Mouse (Mus musculus) activated CD4-positive, CD25-positive, alpha-beta regulatory T cell (primary cell): ENCODE data around the gene Phyhd1. TPM values are rescaled to one million over a fixed set of nuclear protein-coding genes. Genes with fewer than 3 reads are reported as not detected.

Source experiments
- polyA plus RNA-seq, 2 experiments: library from polyadenylated mRNA; unstranded; fragments of 100-300 nt; shearing (Covaris generic); gene quantifications; one replicate each; pipeline ENCODE4 v1.2.1; 2017

The Phyhd1 gene
- 1 to 10 TPM; 4.9 to 8.1 TPM for polyA plus RNA-seq

DNA sequence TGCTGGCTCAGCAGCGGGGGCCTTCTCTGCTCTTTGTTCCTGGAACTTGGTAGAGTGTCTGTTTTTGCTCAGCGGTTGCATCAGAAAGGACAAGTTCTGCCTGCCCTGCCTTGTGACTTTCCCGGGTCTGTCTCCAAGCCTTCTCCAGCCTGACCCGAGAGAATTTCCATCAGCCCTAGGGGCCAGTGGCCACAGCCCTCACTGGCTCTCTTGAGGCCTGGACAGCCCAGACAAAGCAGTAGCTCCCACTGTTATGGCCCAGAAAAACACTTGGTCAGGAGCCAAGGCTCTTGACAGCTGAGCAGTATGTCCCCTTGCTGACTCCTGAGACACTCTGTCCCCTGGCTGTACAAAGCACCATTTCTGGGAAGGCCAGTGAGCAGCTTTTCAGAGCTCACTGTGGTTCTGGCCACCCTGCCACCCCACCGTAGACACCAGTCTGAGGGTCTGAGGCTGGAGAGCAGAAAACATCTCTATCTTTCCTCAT lies at the start of gene Phyhd1:
Gene Phyhd1, plus strand, starts transcription at position 437 of the 487 bp plus-strand sequence.

DNA sequence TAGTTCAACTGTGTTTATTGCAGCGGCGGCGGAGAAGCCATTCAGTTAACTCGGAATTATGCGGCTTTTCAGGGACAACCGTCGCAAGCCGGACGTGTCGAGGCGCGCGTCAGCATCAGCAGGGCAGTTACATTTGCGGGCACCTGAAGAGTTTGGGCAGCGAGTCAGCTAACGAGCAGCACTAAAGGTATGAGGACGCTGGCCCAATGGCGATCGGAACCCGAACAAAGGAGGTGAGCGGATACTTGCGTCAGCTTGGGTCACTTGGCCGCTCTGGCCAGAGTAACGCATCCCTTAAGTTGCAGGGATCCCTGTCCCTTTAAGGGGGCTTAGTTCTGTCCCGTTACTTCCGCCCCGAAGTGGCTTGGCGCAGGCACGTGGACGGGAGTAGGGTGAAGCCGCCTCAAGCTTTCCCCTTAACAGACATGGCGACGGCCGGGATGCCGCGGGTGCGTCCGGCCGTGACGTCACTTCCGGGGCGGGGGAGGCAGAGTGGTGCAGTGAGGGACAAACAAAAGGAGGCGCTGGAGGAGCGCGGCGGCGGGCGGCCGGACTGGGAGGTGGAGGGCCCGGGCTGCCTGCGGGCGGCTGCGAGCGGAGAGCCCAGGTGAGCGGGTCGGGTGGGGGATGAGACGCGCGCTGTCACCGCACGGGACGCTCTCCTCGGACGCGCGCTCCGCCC lies 28.7 kb upstream of the Phyhd1 start, which contains the start of gene Lrrc8a:
Gene Lrrc8a, plus strand, starts transcription at position 517 of the 682 bp plus-strand sequence.

DNA sequence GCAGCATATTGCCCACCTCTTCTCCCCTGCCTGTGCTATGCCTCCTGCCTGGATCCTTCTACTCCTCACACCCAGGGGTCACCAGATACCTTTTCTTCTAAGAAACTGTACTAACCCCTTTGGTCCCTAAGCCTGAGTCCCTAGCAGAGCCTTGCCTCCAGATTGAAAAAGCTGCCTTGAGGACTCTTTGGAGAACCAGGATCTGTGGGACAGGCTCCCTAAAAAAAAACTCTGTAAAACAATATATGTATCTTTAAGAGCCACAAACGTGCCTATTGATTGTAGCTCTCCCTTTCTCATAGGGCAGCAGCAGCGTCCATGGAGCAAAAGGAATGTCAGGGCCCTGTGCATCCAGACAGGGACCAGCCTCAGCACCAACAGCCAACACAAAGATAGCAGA lies 25.7 kb upstream of the Phyhd1 start, which contains the start of gene Gm28035:
Gene Gm28035, plus strand, starts transcription at position 301 of the 400 bp plus-strand sequence.

DNA sequence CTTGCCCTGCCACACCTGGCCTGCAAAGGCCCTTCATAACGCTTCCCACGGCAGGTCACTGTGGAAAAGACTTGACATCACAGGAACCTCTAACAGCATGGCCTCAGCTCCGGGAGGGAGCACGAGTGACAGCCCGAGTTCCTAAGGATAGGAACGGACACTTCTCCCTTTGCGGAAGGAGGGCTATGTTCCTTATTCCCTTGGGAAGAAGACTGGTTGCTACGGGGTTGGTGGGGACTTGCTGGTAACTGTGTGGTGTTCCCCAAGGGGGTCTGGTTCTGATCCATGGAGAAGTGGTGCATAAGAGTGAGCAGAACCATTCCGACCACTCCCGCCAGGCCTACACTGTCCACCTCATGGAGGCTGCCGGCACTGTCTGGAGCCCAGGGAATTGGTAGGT lies 14.7 kb downstream of the Phyhd1 start, which contains the start of gene Gm28038:
Gene Gm28038, plus strand, starts transcription at position 301 of the 400 bp plus-strand sequence.

DNA sequence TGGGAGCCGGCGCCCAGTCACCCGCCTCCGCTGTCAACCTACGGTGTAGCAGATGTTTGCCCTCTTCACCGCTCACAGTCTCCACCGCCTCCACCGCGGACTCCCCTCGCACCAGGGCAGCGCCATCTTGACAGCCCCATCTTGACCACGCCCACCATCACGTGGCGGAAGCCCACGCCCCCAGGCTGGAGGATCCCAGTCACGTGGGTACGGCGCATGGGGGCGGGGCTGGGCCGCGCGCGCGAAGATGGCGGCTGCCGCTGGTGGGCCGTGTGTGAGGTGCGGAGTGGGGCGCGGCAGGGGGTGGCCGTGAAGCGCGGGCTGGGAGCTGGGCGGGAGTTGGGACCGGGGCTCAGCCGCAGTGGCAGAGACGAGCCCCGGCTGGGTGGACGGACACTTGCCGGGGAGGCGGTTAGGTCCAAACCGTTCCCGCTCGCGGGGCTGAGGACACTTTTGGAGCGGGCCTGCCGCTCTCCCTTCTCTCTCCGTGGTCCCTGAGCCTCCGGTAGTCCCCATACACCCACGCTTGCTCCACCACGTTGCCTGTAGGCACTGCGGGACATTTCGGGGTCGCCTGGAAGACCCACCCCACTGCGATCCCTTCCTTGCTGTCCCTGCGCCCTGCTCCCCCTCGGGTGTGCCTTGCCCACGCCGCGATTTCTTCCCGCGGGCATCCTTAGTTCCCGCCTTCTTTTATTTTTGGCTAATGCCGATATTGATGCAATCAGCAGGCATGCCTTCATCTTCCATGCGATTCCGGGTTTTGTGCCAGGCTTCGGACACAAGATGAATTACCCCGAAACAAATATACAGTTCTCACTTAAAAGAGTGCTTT lies 20.4 kb downstream of the Phyhd1 start, which contains the start of the genes Dolk and Nup188:
Gene Dolk, minus strand, starts transcription at position 143 of the 835 bp plus-strand sequence.
Gene Nup188, plus strand, starts transcription at position 206 of the 835 bp plus-strand sequence.

Other genes with a start within 250 kb of the Phyhd1 start
- 1 to 10 TPM in 1 of 2 experiments, under 1 TPM in 1; 0.93 to 1.4 TPM for gene Wdr34, start 217.3 kb upstream of the Phyhd1 start, polyA plus RNA-seq
- 100 to 1,000 TPM; 308 to 386 TPM for gene Set, start 208.8 kb upstream of the Phyhd1 start, polyA plus RNA-seq
- gene Pkn3, start 188.5 kb upstream of the Phyhd1 start, polyA plus RNA-seq: under 1 TPM; 0.43 to 0.75 TPM
- 10 to 100 TPM; 29.0 to 33.8 TPM for gene Zdhhc12, start 172.6 kb upstream of the Phyhd1 start, polyA plus RNA-seq
- gene Zer1, start 141.6 kb upstream of the Phyhd1 start, polyA plus RNA-seq: 10 to 100 TPM; 52.2 to 53.4 TPM
- 1 to 10 TPM; 6.2 to 7.8 TPM for gene Tbc1d13, start 132.5 kb upstream of the Phyhd1 start, polyA plus RNA-seq
- 10 to 100 TPM; 15.3 to 20.4 TPM for gene Endog, start 94.7 kb upstream of the Phyhd1 start, polyA plus RNA-seq
- gene Spout1, start 87.7 kb upstream of the Phyhd1 start, polyA plus RNA-seq: 10 to 100 TPM; 27.5 to 36.4 TPM
- 10 to 100 TPM in 1 of 2 experiments, 1 to 10 TPM in 1; 9.9 to 10.6 TPM for gene Kyat1, start 60.4 kb upstream of the Phyhd1 start, polyA plus RNA-seq
- gene Lrrc8a, start 28.5 kb upstream of the Phyhd1 start, polyA plus RNA-seq: 1 to 10 TPM; 7.7 to 9.7 TPM
- gene Gm28035, start 25.6 kb upstream of the Phyhd1 start, polyA plus RNA-seq: 1 to 10 TPM; 2.3 to 4.6 TPM
- not detected for gene Gm28038, start 14.8 kb downstream of the Phyhd1 start, polyA plus RNA-seq
- gene Dolk, start 20.1 kb downstream of the Phyhd1 start, polyA plus RNA-seq: 10 to 100 TPM; 15.1 to 17.4 TPM
- 10 to 100 TPM; 16.5 to 22.0 TPM for gene Nup188, start 20.2 kb downstream of the Phyhd1 start, polyA plus RNA-seq
- gene Sh3glb2, start 93.1 kb downstream of the Phyhd1 start, polyA plus RNA-seq: 100 to 1,000 TPM; 116 to 126 TPM
- gene Miga2, start 98.0 kb downstream of the Phyhd1 start, polyA plus RNA-seq: 10 to 100 TPM in 1 of 2 experiments, 1 to 10 TPM in 1; 4.9 to 12.4 TPM
- 10 to 100 TPM; 20.8 to 30.3 TPM for gene Dolpp1, start 126.1 kb downstream of the Phyhd1 start, polyA plus RNA-seq
- gene Crat, start 149.6 kb downstream of the Phyhd1 start, polyA plus RNA-seq: 1 to 10 TPM; 7.5 to 8.8 TPM
- gene Ptpa, start 149.8 kb downstream of the Phyhd1 start, polyA plus RNA-seq: 100 to 1,000 TPM in 1 of 2 experiments, 10 to 100 TPM in 1; 78.2 to 113 TPM
- gene Ier5l, start 208.0 kb downstream of the Phyhd1 start, polyA plus RNA-seq: under 1 TPM; 0.09 to 0.29 TPM